Mouse (Mus musculus): ENCODE results near the gene Hes2. TPM values are rescaled to one million over a fixed set of nuclear protein-coding genes. Genes with fewer than 3 reads are reported as not detected.

The Hes2 gene
- polyA plus RNA-seq, 1 experiment from 2014 or later: 0.61 TPM

DNA sequence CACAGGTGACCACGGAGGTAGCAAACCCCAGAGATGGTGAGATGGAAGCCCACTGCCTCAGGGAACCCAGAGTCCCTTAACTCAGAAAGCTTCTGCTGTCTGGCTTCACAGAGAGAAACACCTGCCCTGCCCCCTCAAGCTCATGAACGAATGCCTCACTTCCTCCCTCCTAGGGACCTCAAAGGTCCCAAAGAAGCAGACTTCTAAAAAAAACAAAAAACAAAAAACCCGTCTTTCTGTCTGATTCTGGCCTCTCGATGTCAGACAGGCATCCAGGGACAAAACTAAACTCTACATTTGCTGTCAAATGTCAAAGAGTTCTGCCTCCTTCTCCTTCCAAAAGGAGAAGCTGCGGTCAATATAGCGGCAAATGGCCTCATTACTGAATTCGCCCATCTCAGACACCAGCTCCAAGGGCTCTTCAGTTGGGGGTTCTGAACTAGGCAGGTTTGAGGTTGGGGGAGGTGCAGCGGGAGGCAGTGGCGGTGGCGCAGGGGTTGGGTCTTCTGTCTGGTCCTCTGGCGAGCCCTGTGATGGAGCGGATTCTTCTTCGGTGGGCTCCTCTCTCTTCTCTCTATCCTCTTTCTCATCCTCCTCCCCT lies 34.2 kb upstream of the Hes2 start:
- H3K4me2 ChIP-seq: no peak overlapping the region
- no peak overlapping the region for H3K9ac ChIP-seq
- H3K9me3 ChIP-seq: no peaks in the 10 kb centered on the region
- H3K27me3 ChIP-seq: peaks cover 99% of the 10 kb centered on the region
- no peaks in the 10 kb centered on the region for H3K36me3 ChIP-seq
- H3K27ac ChIP-seq: no peak overlapping the region
- no peak for ATAC-seq (ENCODE audit: borderline replicate concordance, extremely low read depth, low FRiP score, low TSS enrichment)
- H3K4me1 ChIP-seq: peaks cover 36% of the 10 kb centered on the region
- WGBS: 23% methylated on average over 13 of the region's 13 CpGs
- H3K4me3 ChIP-seq: no peak overlapping the region

DNA sequence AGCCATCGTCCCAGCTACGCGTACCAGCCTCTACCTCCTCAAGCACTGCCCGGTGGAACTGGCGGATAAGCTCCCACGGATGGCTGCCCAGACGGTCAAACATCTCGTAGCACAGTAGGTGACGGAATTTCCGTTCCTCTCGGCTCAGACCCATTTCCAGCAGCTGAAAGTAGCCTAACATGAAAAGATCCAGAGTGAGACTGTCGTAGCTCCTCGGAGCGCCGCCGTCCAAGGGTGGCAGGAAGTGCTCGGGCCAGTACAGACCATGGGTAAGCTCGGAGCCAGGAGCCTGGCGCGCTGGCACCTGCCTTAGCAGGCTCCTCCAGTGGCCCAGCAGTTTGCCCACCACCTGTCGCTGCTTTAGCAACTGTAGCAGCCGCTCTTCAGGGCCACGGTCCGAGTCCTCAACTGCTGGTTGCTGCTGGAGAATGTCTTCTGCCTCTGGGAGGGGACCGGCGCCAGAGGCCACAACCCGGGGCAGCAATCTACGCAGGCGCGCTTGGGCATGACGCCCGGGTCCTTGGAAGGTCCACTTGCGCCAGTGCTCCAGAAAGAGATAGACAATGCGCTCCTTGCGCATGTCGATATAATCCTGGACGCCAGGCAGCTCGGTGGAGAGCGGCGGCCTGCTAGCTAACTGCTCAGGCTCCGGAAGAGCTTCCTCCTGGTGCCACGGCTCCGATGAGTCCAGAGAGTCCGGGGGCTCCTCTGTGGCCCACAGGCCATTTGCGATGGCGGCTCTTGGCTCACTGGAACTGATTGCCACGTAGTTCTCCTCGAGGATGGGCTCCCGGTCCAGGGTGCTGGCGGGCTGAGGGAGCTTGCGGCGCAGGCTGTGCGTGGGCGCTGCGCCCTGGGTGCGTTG lies 33.3 kb upstream of the Hes2 start:
- Histone ChIP-seq H3K4me3 (peak overlapping the region; percentile 18), H3K4me1 (peaks cover 34% of the 10 kb centered on the region), H3K27me3 (peaks cover 99% of the 10 kb centered on the region), H3K4me2 (peak overlapping the region; percentile 34), H3K9me3 (no peaks in the 10 kb centered on the region), H3K27ac (no peak overlapping the region), H3K36me3 (no peaks in the 10 kb centered on the region), H3K9ac (no peak overlapping the region)
- 24% methylated on average over 56 of the region's 56 CpGs for WGBS
- ATAC-seq (ENCODE audit: borderline replicate concordance, extremely low read depth, low FRiP score, low TSS enrichment): no peak

DNA sequence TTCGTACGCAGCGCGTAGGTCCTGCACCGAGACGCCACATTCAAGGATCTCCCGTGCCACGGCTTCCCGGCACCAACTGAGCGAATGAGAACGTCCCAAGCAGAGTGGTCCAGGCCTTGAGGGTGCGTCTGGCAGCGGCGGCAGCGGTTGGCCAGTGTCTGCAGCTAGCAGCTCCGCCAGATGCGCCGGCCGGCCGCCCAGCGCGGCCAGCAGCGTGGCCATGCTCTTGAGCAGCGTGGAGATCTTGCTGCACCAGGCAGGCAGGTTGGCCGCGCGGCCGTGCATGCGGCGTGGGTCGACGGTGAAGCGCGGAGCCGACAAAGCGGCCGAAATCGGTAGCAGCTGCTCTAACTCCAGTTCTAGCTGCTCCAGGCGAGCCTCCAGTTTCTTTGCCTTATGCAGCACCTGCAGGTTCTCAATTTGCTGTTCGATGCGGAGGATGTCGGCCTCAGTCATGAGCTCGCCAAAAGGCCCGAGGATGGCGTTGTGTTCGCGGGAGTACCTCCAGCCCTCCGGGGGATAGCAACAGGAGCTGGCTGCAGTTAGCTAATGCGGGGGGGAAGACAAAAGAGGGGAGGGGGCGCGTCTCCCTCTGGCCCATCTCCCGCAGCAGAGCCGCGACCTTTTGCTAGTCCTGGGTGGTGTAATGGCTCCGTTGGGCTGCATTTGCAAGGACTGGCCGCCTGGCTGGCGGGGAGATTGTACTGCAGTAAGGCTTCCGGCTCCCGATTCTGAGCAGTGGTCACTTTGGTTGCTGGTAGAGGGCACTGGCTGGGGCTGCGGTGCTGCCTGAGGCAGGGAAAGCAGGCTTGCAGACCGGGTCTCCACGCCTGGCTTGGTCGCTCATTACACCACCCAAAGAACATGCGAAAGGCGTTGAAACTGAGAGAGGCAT lies 32.4 kb upstream of the Hes2 start:
- Histone ChIP-seq H3K4me3 (peak overlapping the region; percentile 18), H3K9me3 (no peaks in the 10 kb centered on the region), H3K9ac (no peak overlapping the region), H3K27me3 (peaks cover 99% of the 10 kb centered on the region), H3K4me1 (peaks cover 34% of the 10 kb centered on the region), H3K36me3 (no peaks in the 10 kb centered on the region), H3K27ac (no peak overlapping the region), H3K4me2 (peak overlapping the region; percentile 34)
- WGBS: 16% methylated on average over 65 of the region's 65 CpGs
- no peak for ATAC-seq (ENCODE audit: borderline replicate concordance, extremely low read depth, low FRiP score, low TSS enrichment)

- Histone ChIP-seq H3K27me3 (peaks cover 100% of the 10 kb centered on the region), H3K36me3 (no peaks in the 10 kb centered on the region), H3K9me3 (no peaks in the 10 kb centered on the region), H3K9ac (no peak overlapping the region), H3K4me3 (no peak overlapping the region), H3K4me1 (peaks cover 46% of the 10 kb centered on the region), H3K4me2 (no peak overlapping the region), H3K27ac (no peak overlapping the region)
- 89% methylated on average over 11 of the region's 11 CpGs for WGBS
- ATAC-seq (ENCODE audit: borderline replicate concordance, extremely low read depth, low FRiP score, low TSS enrichment): no peak
Observed at GRCm38 (mm10) chr4:152127884-152128283, 30.8 kb upstream of the Hes2 start.

DNA sequence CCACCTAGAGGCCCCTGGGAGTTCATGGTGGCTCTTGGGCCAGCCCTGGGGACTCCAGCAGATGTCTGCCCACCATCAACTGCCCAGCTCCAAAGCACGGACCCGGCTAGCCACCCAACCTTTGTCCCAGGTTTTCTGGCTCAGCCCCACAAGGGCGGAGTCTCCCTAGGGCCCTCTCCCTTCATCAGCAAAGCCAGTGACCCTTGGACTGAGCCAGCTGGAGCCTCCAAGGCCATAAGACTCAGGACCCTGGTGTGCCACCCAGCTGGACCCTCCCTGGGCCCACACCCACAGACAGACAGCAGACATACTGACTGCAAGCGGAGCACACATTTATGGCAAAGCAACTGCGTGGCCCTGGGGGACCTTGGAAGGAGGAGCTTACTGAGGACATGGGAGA lies 29.9 kb upstream of the Hes2 start:
- no peak overlapping the region for H3K9ac ChIP-seq
- no peaks in the 10 kb centered on the region for H3K9me3 ChIP-seq
- H3K4me3 ChIP-seq: no peak overlapping the region
- no peak overlapping the region for H3K4me2 ChIP-seq
- WGBS: 65% methylated on average over 5 of the region's 5 CpGs
- H3K27me3 ChIP-seq: peaks cover 100% of the 10 kb centered on the region
- H3K27ac ChIP-seq: no peak overlapping the region
- no peaks in the 10 kb centered on the region for H3K36me3 ChIP-seq
- peaks cover 46% of the 10 kb centered on the region for H3K4me1 ChIP-seq
- no peak for ATAC-seq (ENCODE audit: borderline replicate concordance, extremely low read depth, low FRiP score, low TSS enrichment)

- 39% methylated on average over 13 of the region's 13 CpGs for WGBS
- Histone ChIP-seq H3K4me1 (peaks cover 46% of the 10 kb centered on the region), H3K4me3 (no peak overlapping the region), H3K9ac (peak overlapping the region; percentile 7; the same call in 1 of the 2 replicates), H3K27ac (no peak overlapping the region), H3K36me3 (no peaks in the 10 kb centered on the region), H3K4me2 (no peak overlapping the region), H3K27me3 (peaks cover 100% of the 10 kb centered on the region), H3K9me3 (no peaks in the 10 kb centered on the region)
- no peak for ATAC-seq (ENCODE audit: borderline replicate concordance, extremely low read depth, low FRiP score, low TSS enrichment)
Observed at GRCm38 (mm10) chr4:152129395-152129930, 29.2 kb upstream of the Hes2 start.

DNA sequence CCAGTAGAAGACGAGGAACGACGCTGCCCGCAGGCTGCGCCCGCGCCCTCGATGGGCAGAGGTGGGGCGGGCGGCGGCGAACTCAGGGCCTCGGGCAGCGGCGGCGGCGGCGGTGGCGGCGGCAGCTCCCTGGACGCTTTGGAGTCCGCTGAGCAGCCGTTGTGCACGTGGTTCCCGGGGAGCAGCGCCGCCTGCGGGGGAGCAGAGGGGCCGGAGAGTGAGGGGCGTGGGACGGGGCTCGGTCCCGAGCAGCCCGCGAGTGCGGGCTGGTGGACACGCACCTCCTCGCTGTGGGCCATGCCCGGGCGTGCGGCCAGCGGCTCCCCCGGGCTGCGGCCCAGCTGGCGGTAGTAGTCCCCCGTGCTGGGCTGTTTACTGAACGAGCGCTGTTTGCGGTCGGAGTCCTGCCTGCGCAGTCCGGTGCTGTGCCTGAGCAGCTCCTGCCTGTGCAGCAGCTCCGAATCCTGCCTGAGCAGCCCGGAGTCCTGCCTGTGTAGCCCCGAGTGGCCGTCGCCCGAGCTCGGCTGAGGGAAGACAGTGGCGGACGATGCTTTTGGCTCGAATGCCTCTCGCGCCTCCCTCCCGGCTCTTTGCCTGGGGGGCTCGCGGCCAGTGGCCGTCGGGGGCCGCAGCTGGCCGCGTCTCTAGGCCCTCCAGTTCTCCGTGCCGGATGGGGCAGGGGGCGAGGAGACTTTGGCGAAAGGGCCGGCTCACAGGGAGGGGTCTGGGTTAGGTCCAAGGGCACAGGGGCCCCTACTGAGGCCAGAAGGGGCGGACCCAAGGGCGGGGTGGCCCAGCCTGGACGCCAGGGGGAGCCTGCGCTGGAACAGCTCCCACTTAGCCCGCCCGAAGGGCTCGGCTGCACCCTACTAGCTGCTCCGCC lies 27.7 kb upstream of the Hes2 start:
- H3K4me1 ChIP-seq: peaks cover 35% of the 10 kb centered on the region
- peak; percentile 72 for ATAC-seq (ENCODE audit: borderline replicate concordance, extremely low read depth, low FRiP score, low TSS enrichment)

DNA sequence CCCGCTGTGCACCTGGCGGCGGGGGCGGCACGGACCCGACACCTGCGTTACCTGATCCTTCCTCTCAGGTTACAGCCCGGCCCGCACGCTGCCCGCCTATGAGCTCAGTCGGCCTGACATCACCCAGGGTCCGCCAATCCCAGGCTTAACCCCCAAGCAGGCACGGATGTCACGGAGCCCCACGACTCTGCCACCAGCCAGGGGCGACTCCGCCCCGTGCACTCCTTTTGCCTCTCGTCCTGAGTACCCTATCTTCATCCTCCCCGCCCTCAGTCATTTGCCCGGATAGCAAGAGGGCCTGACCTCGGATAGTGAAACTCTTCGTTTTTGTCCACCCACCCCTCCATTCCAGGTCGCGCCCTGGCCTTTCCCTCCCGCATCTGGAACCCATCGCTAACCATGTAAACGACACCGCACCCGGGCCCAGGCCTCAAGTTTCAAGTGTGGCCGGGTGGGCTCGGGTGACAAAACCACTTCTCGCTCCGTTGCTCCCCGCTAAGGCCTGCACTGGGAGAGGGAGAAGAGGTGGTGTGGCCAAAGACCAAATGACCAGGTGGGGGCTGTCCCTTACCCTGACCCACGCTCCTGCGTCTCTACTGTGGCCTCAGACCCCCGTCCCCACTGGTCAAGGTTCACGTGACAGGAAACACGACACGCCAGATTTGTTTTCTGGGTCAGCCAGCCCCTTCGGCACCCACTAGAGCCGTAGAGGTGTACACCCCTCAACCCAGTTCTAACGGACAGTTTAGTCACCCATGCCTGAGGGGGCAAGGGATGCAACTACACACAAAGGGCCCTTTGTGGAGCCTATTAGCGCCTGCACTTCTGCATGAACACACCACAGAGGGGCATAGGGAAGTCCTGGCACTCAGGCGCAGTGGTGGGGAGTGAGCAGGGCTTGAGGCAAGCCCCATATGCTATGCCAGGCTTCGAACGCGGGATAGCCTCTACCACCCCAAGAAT lies 26.6 kb upstream of the Hes2 start:
- peaks cover 76% of the 10 kb centered on the region for H3K27me3 ChIP-seq
- WGBS: 6% methylated on average over 50 of the region's 50 CpGs
- no peaks in the 10 kb centered on the region for H3K36me3 ChIP-seq
- peak overlapping the region; percentile 64 for H3K27ac ChIP-seq
- 0 out of 2 replicates have a peak overlapping the region, but pooled peaks have one; percentile 32 for H3K9ac ChIP-seq
- ATAC-seq (ENCODE audit: borderline replicate concordance, extremely low read depth, low FRiP score, low TSS enrichment): peak; percentile 62
- no peaks in the 10 kb centered on the region for H3K9me3 ChIP-seq
- H3K4me1 ChIP-seq: peaks cover 29% of the 10 kb centered on the region
- peak overlapping the region; percentile 46 for H3K4me3 ChIP-seq
- H3K4me2 ChIP-seq: peak overlapping the region; percentile 92

More for the DNA sequence above, 27.7 kb upstream of the Hes2 start:
- Histone ChIP-seq H3K9ac (peak overlapping the region; percentile 32), H3K36me3 (no peaks in the 10 kb centered on the region), H3K4me3 (peak overlapping the region; percentile 46), H3K9me3 (no peaks in the 10 kb centered on the region), H3K27me3 (peaks cover 85% of the 10 kb centered on the region), H3K27ac (peak overlapping the region; percentile 64), H3K4me2 (peak overlapping the region; percentile 92)
- WGBS: 2% methylated on average over 81 of the region's 85 CpGs

DNA sequence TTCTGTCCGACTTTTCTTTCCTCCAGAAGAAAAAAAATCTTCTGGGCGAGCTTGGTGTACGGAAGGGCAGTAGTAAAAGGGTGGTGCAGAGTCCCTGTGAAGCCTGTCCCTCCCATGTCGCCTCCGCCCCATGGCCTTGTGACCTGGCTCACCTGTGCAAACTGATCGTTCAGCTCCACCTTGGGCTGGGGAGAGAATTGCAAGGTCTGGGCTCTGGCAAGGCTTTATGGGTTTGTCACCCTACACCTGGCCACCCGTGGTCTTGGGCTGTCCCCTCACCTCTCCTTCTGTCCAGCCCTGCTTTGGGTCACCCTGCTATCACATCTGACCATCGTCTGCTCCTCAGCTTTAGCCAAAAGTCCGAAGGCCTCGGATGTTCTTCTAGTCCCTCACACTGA lies 25.9 kb upstream of the Hes2 start:
- Histone ChIP-seq H3K4me2 (no peak overlapping the region; the same call in 1 of the 2 replicates), H3K4me1 (peaks cover 29% of the 10 kb centered on the region)
- WGBS: 28% methylated on average over 10 of the region's 10 CpGs

GRCm38 (mm10) chr4:152133213-152133612 lies 25.5 kb upstream of the Hes2 start:
- Histone ChIP-seq H3K27ac (no peak overlapping the region), H3K9me3 (no peaks in the 10 kb centered on the region), H3K4me2 (no peak overlapping the region), H3K4me1 (peaks cover 30% of the 10 kb centered on the region), H3K9ac (no peak overlapping the region), H3K4me3 (no peak overlapping the region), H3K27me3 (peaks cover 72% of the 10 kb centered on the region), H3K36me3 (no peaks in the 10 kb centered on the region)
- ATAC-seq (ENCODE audit: borderline replicate concordance, extremely low read depth, low FRiP score, low TSS enrichment): no peak
- 39% methylated on average over 5 of the region's 5 CpGs for WGBS

More for the DNA sequence above, 25.9 kb upstream of the Hes2 start:
- ATAC-seq (ENCODE audit: borderline replicate concordance, extremely low read depth, low FRiP score, low TSS enrichment): no peak
- no peaks in the 10 kb centered on the region for H3K36me3 ChIP-seq
- H3K9ac ChIP-seq: no peak overlapping the region
- no peak overlapping the region for H3K27ac ChIP-seq
- peaks cover 73% of the 10 kb centered on the region for H3K27me3 ChIP-seq
- H3K4me3 ChIP-seq: no peak overlapping the region
- H3K9me3 ChIP-seq: no peaks in the 10 kb centered on the region

Data from lung, embryonic 15.5 days (tissue).